Mouse (Mus musculus) heart, postnatal 0 days (tissue): ENCODE data around the gene Cmpk1.

Experiments used
- CTCF ChIP-seq: IDR thresholded peaks from 2 replicates; pipeline ENCODE4 v1.5.1; 2016; ENCODE audit warnings: antibody characterized with exemption, control low read depth, low read depth
- EP300 ChIP-seq: IDR thresholded peaks from 2 replicates; pipeline ENCODE4 v1.6.1; 2016; ENCODE audit warnings: antibody characterized with exemption, low read depth

- TF ChIP-seq CTCF (no peak), EP300 (no peak)
Measured at GRCm38 (mm10) chr4:115000429-115000795, 13.4 kb upstream of the Cmpk1 start.
